Mouse (Mus musculus): Measurements from ENCODE around the gene Fam196a.

The Fam196a gene

DNA sequence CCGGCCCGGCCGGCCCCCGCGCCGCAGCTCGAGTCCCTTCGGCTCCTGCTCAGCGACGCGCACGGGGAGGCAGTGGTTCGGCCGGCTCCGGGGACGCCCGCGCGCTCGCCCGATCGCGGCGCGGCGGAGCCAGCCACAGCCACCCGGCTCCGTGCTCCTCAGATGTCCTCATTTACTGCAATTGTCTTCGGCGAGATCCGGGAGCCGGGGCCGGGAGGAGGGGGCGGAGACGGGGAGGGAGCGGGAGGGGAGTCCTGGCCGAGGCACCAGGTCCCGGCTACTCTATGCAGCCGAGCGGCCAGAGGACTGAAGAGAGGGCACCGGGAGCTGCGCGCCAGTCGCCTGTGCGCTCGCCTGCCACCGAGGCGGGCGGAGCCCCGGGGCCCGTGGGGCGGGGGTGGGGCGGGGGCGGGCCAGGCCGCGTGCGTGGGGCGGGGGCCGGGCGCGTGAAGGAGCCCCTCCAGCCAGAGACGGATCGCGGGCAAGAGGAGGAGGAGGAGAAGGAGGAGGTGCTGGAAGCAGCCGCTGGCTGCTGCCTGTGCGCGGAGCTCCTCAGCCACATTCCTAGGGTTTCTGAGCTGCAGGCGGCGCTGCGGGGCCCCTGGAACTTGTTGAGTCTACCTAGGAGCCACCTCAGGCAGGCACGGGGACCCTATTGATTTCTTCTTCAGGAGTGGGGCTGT, at the start of gene Fam196a:
TSS of gene Fam196a (minus strand) at position 504 of the 683 bp plus-strand sequence.
- DNase-seq: peak; percentile 44

GRCm38 (mm10) chr7:134961608-134962007, 23.4 kb upstream of the Fam196a start:
- DNase-seq: no peak

DNA sequence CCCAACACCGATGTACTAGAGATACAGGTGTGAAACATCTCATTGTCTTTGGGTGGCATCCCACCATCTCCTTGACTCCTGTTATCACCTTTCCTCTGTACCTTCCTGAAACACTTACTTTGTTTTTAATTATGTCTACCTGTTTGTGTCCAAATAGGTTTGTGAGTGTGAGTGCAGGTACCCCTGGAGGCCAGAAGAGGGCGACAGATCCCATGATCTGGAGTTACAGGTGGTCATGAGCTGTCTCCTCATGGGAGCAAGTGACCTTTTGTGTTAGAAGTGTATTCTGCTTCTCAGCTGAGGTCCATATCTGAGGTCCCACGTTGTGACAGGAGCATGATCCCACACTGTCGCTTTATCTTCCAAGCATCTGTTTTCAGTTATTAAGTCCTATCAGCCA, 22.6 kb upstream of the Fam196a start:
- DNase-seq: no peak

- no peak for DNase-seq
These were observed 20.9 kb upstream of the Fam196a start for GRCm38 (mm10) chr7:134959086-134959485.

DNA sequence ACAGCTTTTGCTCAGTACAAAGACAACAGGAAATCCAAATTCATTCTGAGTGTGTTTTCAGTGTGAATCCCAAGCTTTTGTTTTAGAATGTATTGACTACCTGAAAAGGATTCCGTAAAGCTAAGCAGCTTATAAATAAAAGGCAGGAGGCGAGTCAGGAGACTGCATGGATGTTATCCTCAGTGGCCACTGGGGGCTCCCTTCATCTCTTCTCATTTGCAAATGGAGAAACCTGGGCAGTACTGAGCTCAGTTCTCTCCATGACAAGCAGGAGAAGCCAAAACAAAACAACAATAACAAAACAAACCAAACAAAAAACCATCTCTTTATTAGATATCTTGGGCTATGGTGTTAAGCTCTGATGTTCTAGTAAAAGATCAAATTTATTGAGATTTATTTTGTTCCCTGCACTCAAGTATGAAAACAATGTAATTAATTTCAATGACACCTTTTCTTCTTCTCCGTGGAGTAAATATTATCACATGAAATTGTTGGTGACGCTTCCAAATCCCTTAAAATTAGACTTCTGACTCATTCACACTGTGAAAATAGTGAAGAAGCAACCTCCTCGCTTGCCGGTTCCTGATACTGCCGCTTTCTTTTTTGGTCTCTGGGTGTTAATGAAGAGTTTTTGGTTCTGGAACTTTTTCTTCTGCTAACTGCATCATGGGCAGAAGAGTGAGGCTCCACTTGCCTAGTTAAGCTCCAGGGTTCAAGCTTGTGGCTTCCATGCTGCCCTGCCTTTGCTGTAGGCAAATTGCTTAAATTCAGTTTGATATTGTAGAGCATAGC, 7.9 kb upstream of the Fam196a start:
- no peak for DNase-seq

DNA sequence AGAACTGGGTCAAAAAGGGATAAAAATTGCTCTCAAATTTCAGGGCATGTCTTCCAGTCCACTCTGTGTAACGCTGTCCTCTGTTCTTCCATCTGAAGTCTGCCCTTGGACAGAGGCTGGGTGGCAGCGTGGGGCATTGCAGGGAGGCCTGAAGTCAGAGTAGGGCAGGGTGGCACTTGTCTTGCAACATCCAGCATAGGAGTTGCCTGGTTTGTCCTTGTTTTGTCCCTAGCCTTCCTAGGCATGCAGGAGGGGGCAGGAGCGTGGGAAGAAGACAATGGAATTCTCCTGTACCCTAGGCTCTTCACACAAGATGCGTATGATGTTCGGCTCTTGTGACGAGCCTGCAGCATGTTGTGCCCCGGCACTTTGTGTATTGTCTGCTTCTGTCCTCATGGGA, 5.5 kb upstream of the Fam196a start:
- DNase-seq: no peak

- no peak for DNase-seq
These were observed 4.8 kb upstream of the Fam196a start for GRCm38 (mm10) chr7:134943063-134943462.

DNA sequence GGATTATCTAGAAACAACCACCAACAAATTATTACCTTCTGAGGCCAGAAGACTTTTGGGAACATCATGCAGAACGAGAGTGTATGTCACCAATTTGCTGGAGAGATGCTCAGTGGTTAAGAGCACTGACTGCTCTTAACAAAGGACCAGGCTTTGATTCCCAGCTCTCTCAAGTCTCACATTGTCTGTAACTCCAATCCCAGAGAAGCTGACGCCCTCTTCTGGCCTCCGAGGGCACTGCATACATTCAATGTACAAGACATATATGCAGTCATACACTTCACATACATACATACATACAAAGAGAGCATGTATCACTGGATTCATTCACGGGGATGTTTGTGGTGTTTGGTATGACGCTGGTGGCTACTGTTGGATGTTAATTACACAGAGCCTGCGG, 3.7 kb upstream of the Fam196a start:
- DNase-seq: no peak

- DNase-seq: no peak
These were observed 731 bp downstream of the Fam196a start for GRCm38 (mm10) chr7:134937471-134937926.

GRCm38 (mm10) chr7:134931886-134932285, 6.3 kb downstream of the Fam196a start:
- no peak for DNase-seq

GRCm38 (mm10) chr7:134901992-134902391, 36.2 kb downstream of the Fam196a start:
- no peak for DNase-seq

GRCm38 (mm10) chr7:134899462-134899861, 38.8 kb downstream of the Fam196a start:
- no peak for DNase-seq

- DNase-seq: no peak
These were observed 43.6 kb downstream of the Fam196a start for GRCm38 (mm10) chr7:134894604-134895003.

- DNase-seq: peak; percentile 5
These were observed 45.3 kb downstream of the Fam196a start for GRCm38 (mm10) chr7:134892972-134893371.

- DNase-seq: no peak
These were observed 45.8 kb downstream of the Fam196a start for GRCm38 (mm10) chr7:134892449-134892871.

GRCm38 (mm10) chr7:134883516-134883915, 54.7 kb downstream of the Fam196a start:
- DNase-seq: no peak

- DNase-seq: no peak
These were observed 57.8 kb downstream of the Fam196a start for GRCm38 (mm10) chr7:134880431-134880830.

DNA sequence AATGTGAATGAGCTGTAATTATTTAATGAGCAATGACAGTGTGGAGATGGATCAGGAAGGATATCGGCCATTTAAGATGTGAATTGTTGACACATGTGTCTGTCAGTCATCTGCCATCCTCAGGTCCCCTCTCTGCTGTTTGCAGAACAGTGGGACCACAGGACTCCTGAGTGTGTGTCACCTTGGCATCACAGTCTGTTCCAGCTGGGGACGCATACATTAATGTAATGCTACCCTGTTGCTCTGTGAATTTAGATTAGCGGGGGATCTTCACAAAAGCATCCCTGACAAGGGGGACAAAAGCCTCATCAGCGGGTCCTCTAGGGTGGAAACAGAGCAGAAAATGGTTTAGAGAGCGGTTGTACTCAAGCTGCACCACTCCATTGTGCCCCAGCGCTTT, 59.2 kb downstream of the Fam196a start:
- no peak for DNase-seq

GRCm38 (mm10) chr7:134872981-134873380, 65.2 kb downstream of the Fam196a start:
- no peak for DNase-seq

GRCm38 (mm10) chr7:134872511-134872910, 65.7 kb downstream of the Fam196a start:
- no peak for DNase-seq

DNA sequence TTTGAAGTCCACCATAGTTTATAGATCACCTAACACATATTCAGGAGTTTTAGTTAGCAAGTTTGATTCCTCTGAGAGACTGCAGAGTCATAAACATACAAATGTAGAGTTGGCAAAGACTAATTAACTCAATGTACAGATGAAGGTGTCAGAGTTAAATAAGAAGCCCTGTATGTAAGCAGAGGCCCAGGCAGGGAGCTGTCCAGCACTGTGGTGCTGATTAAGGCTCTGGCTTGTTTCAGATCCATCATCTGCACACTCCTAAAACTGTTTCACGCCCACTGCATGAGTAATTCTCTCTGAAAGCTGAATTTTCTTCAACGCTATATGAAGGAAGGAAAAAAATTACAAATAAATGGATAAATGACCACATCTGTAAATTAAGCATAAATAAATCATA, 74.1 kb downstream of the Fam196a start:
- peak; percentile 62 for DNase-seq

GRCm38 (mm10) chr7:134862000-134862399, 76.2 kb downstream of the Fam196a start:
- no peak for DNase-seq

- no peak for DNase-seq
These were observed 95.5 kb downstream of the Fam196a start for GRCm38 (mm10) chr7:134842751-134843150.

- DNase-seq: no peak
These were observed 98.2 kb downstream of the Fam196a start for GRCm38 (mm10) chr7:134840066-134840465.

Data from lung, postnatal 14 days (tissue).